Mouse (Mus musculus): ENCODE results near the gene Nptn.

- TF ChIP-seq HCFC1 (IDR thresholded peaks at IDR 0.05; ENCODE audit: borderline replicate concordance, insufficient read depth, low read length) (no peak), MAFK (IDR thresholded peaks at IDR 0.05; ENCODE audit: insufficient read depth, low read depth, low read length) (no peak), ZC3H11A (IDR thresholded peaks at IDR 0.05; ENCODE audit: borderline replicate concordance, low read depth, low read length) (no peak), CHD2 (IDR thresholded peaks at IDR 0.05; ENCODE audit: low read depth, low read length) (no peak)
Observed at GRCm38 (mm10) chr9:58556627-58557026, 25.4 kb upstream of the Nptn start.
